Mouse (Mus musculus): ENCODE data around the gene Hoxa3. TPM values are rescaled to one million over a fixed set of nuclear protein-coding genes. Genes with fewer than 3 reads are reported as not detected.

Hoxa3 gene
- polyA plus RNA-seq, 1 experiment = not detected

- Histone ChIP-seq H3K4me3 (ENCODE audit: insufficient read depth, low read length) (no peak overlapping the region), H3K4me1 (ENCODE audit: control insufficient read depth, insufficient read depth, low read length) (no peaks in the 10 kb centered on the region), H3K27ac (ENCODE audit: insufficient read depth, low read depth, low read length) (no peak overlapping the region)
- TF ChIP-seq CTCF (IDR thresholded peaks at IDR 0.05; ENCODE audit: low read depth, low read length) = no peak
- no peak for TF ChIP-seq POLR2A (IDR thresholded peaks at IDR 0.05; ENCODE audit: borderline replicate concordance, low read depth, low read length)
Observed at GRCm38 (mm10) chr6:52184668-52185067, 28.5 kb downstream of the Hoxa3 start.

- TF ChIP-seq CTCF (IDR thresholded peaks at IDR 0.05; ENCODE audit: low read depth, low read length) = no peak
- TF ChIP-seq POLR2A (IDR thresholded peaks at IDR 0.05; ENCODE audit: borderline replicate concordance, low read depth, low read length) = no peak
- H3K4me3 ChIP-seq (ENCODE audit: insufficient read depth, low read length) = no peak overlapping the region
Observed at GRCm38 (mm10) chr6:52183311-52184080, 29.6 kb downstream of the Hoxa3 start.

GRCm38 (mm10) chr6:52182793-52183192 is 30.3 kb downstream of the Hoxa3 start:
- no peak overlapping the region for H3K27ac ChIP-seq (ENCODE audit: insufficient read depth, low read depth, low read length)
- no peaks in the 10 kb centered on the region for H3K4me1 ChIP-seq (ENCODE audit: control insufficient read depth, insufficient read depth, low read length)
- no peak for TF ChIP-seq CTCF (IDR thresholded peaks at IDR 0.05; ENCODE audit: low read depth, low read length)
- no peak for TF ChIP-seq POLR2A (IDR thresholded peaks at IDR 0.05; ENCODE audit: borderline replicate concordance, low read depth, low read length)
- no peak overlapping the region for H3K4me3 ChIP-seq (ENCODE audit: insufficient read depth, low read length)

More at GRCm38 (mm10) chr6:52183311-52184080, 29.6 kb downstream of the Hoxa3 start:
- no peak overlapping the region for H3K27ac ChIP-seq (ENCODE audit: insufficient read depth, low read depth, low read length)
- H3K4me1 ChIP-seq (ENCODE audit: control insufficient read depth, insufficient read depth, low read length) = no peaks in the 10 kb centered on the region

- Histone ChIP-seq H3K4me3 (ENCODE audit: insufficient read depth, low read length) (no peak overlapping the region), H3K4me1 (ENCODE audit: control insufficient read depth, insufficient read depth, low read length) (no peaks in the 10 kb centered on the region), H3K27ac (ENCODE audit: insufficient read depth, low read depth, low read length) (no peak overlapping the region)
- TF ChIP-seq POLR2A (IDR thresholded peaks at IDR 0.05; ENCODE audit: borderline replicate concordance, low read depth, low read length) (no peak), CTCF (IDR thresholded peaks at IDR 0.05; ENCODE audit: low read depth, low read length) (no peak)
Observed at GRCm38 (mm10) chr6:52182030-52182429, 31.1 kb downstream of the Hoxa3 start.

GRCm38 (mm10) chr6:52180726-52181125 is 32.4 kb downstream of the Hoxa3 start:
- H3K4me1 ChIP-seq (ENCODE audit: control insufficient read depth, insufficient read depth, low read length) = no peaks in the 10 kb centered on the region
- no peak overlapping the region for H3K27ac ChIP-seq (ENCODE audit: insufficient read depth, low read depth, low read length)
- no peak overlapping the region for H3K4me3 ChIP-seq (ENCODE audit: insufficient read depth, low read length)
- TF ChIP-seq CTCF (IDR thresholded peaks at IDR 0.05; ENCODE audit: low read depth, low read length) = no peak
- no peak for TF ChIP-seq POLR2A (IDR thresholded peaks at IDR 0.05; ENCODE audit: borderline replicate concordance, low read depth, low read length)

GRCm38 (mm10) chr6:52180213-52180710 is 32.9 kb downstream of the Hoxa3 start:
- no peak for TF ChIP-seq CTCF (IDR thresholded peaks at IDR 0.05; ENCODE audit: low read depth, low read length)
- TF ChIP-seq POLR2A (IDR thresholded peaks at IDR 0.05; ENCODE audit: borderline replicate concordance, low read depth, low read length) = no peak
- no peaks in the 10 kb centered on the region for H3K4me1 ChIP-seq (ENCODE audit: control insufficient read depth, insufficient read depth, low read length)
- no peak overlapping the region for H3K4me3 ChIP-seq (ENCODE audit: insufficient read depth, low read length)
- H3K27ac ChIP-seq (ENCODE audit: insufficient read depth, low read depth, low read length) = no peak overlapping the region

GRCm38 (mm10) chr6:52179690-52180089 is 33.4 kb downstream of the Hoxa3 start:
- no peak overlapping the region for H3K27ac ChIP-seq (ENCODE audit: insufficient read depth, low read depth, low read length)
- no peaks in the 10 kb centered on the region for H3K4me1 ChIP-seq (ENCODE audit: control insufficient read depth, insufficient read depth, low read length)
- H3K4me3 ChIP-seq (ENCODE audit: insufficient read depth, low read length) = no peak overlapping the region
- TF ChIP-seq POLR2A (IDR thresholded peaks at IDR 0.05; ENCODE audit: borderline replicate concordance, low read depth, low read length) = no peak
- no peak for TF ChIP-seq CTCF (IDR thresholded peaks at IDR 0.05; ENCODE audit: low read depth, low read length)

- H3K27ac ChIP-seq (ENCODE audit: insufficient read depth, low read depth, low read length) = no peak overlapping the region
- TF ChIP-seq POLR2A (IDR thresholded peaks at IDR 0.05; ENCODE audit: borderline replicate concordance, low read depth, low read length) (no peak), CTCF (IDR thresholded peaks at IDR 0.05; ENCODE audit: low read depth, low read length) (no peak)
- no peaks in the 10 kb centered on the region for H3K4me1 ChIP-seq (ENCODE audit: control insufficient read depth, insufficient read depth, low read length)
- H3K4me3 ChIP-seq (ENCODE audit: insufficient read depth, low read length) = no peak overlapping the region
Observed at GRCm38 (mm10) chr6:52178918-52179665, 34.0 kb downstream of the Hoxa3 start.

- no peaks in the 10 kb centered on the region for H3K4me1 ChIP-seq (ENCODE audit: control insufficient read depth, insufficient read depth, low read length)
Observed at GRCm38 (mm10) chr6:52177806-52178205, 35.3 kb downstream of the Hoxa3 start.

More at GRCm38 (mm10) chr6:52177806-52178205, 35.3 kb downstream of the Hoxa3 start:
- no peak for TF ChIP-seq POLR2A (IDR thresholded peaks at IDR 0.05; ENCODE audit: borderline replicate concordance, low read depth, low read length)
- no peak for TF ChIP-seq CTCF (IDR thresholded peaks at IDR 0.05; ENCODE audit: low read depth, low read length)
- Histone ChIP-seq H3K27ac (ENCODE audit: insufficient read depth, low read depth, low read length) (no peak overlapping the region), H3K4me3 (ENCODE audit: insufficient read depth, low read length) (no peak overlapping the region)
